Mouse (Mus musculus): ENCODE measurements around the gene Fam209. TPM values are rescaled to one million over a fixed set of nuclear protein-coding genes. Genes with fewer than 3 reads are reported as not detected.

The Fam209 gene
- 0.19 and 0.24 TPM in 2 replicates for polyA plus RNA-seq (2012; rRNA removed)

DNA sequence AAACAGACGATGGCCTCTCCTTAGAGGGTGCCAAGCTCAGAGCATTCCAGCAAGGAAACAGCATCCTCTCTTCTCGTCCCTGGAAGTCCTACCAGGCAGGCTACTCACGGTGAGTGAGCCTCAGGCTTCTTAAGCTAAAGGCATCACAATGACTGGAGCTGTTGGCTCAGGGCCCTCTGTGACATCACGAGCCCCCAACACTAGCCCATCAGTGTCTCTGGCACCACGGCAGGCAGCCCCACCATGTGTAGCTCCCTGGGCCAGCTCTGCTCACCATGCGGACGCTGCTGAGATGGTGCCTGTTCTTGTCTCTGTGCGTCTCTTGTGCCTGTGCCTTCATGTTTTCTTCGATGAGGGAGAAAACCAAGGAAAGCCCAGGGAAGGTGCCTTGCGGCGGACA is at the start of gene Fam209:
Gene Fam209 (plus strand): TSS at position 203 of the 400 bp plus-strand sequence.

DNA sequence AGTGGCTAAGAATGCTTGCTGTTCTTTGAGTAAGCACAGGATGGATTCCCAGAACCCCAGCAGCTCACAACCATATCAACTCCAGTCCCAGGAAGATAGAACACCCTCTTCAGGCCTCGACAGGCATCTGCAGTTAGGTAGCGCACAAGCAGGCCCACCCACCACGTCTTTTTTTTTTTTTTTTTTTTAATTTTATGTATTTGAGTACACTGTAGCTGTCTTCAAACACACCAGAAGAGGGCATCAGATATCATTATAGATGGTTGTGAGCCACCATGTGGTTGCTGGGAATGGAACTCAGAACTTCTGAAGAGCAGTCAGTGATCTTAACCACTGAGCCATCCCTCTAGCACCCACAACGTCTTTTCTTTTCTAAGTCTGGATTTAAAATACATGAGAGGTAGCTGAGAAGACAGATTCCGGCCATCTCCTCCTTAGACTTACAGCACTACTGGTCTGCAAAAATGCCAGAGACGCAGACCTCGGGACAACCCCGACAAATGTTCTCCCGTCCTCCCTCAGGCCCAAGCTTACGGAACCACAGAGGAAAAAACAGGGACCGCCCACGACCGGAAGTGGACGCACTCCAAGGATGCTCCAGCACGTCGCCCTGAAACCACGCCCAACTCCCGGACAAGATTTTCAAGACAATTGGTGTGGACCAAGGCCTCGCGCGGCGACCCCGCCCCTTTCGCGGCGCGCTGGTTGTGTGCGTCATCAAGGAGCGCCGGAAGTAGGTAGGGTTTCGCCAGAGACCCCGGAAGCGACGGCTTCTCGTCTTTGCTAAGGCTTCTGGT is 32.3 kb upstream of the Fam209 start, which contains the start of gene Rtf2:
Gene Rtf2 (plus strand): TSS at position 714 of the 797 bp plus-strand sequence.

DNA sequence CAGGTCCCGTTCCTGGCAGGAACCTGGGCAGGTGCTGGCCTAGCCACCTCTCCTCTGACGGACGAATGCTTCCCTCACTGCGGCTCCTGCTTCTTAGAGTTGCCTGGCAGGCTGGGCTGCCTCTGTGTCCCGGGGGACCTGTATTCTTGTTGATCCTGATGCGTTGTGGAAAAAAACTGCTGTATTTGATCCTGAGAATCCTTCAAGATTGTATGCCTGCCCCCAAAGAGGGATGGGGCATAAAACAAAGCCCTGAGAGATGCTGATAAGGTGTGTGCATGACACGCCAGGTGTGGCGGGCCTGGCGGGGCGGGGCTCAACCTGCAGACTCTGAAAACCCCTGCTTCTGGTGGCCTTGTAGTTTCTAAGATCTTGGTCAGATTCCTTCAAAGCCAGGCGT is 13.8 kb upstream of the Fam209 start, which contains the start of gene Gcnt7:
Gene Gcnt7 (minus strand): TSS at position 101 of the 400 bp plus-strand sequence.

Other genes starting within 250 kb of the Fam209 start
- not detected in 2 replicates for gene Mc3r, start 224.0 kb upstream of the Fam209 start, polyA plus RNA-seq (2012; rRNA removed)
- 27.9 and 29.0 TPM in 2 replicates for gene Fam210b, start 127.0 kb upstream of the Fam209 start, polyA plus RNA-seq (2012; rRNA removed)
- gene Aurka, start 102.0 kb upstream of the Fam209 start, polyA plus RNA-seq (2012; rRNA removed): 6.8 and 7.9 TPM in 2 replicates
- 27.8 and 28.7 TPM in 2 replicates for gene Cstf1, start 101.8 kb upstream of the Fam209 start, polyA plus RNA-seq (2012; rRNA removed)
- 0.43 and 0.50 TPM in 2 replicates for gene Cass4, start 78.7 kb upstream of the Fam209 start, polyA plus RNA-seq (2012; rRNA removed)
- 27.9 and 33.0 TPM in 2 replicates for gene Rtf2, start 32.0 kb upstream of the Fam209 start, polyA plus RNA-seq (2012; rRNA removed)
- not detected in 2 replicates for gene Gcnt7, start 13.9 kb upstream of the Fam209 start, polyA plus RNA-seq (2012; rRNA removed)
- gene Tfap2c, start 77.1 kb downstream of the Fam209 start, polyA plus RNA-seq (2012; rRNA removed): not detected in 2 replicates